Mouse (Mus musculus) subcutaneous adipose tissue, adult 2 months (tissue): Measurements from ENCODE around the gene Eml4. TPM values are rescaled to one million over a fixed set of nuclear protein-coding genes. Genes with fewer than 3 reads are reported as not detected.

Experiments used
- polyA plus RNA-seq: library from polyadenylated mRNA; depleted of rRNA; stranded (reverse); fragments of >200 nt; gene quantifications from 2 replicates; pipeline ENCODE4 v1.2.3, GENCODE M21; 2012; ENCODE audit warnings: low replicate concordance; rRNA removed

Eml4 gene
- 6.1 and 21.7 TPM in 2 replicates for polyA plus RNA-seq

DNA sequence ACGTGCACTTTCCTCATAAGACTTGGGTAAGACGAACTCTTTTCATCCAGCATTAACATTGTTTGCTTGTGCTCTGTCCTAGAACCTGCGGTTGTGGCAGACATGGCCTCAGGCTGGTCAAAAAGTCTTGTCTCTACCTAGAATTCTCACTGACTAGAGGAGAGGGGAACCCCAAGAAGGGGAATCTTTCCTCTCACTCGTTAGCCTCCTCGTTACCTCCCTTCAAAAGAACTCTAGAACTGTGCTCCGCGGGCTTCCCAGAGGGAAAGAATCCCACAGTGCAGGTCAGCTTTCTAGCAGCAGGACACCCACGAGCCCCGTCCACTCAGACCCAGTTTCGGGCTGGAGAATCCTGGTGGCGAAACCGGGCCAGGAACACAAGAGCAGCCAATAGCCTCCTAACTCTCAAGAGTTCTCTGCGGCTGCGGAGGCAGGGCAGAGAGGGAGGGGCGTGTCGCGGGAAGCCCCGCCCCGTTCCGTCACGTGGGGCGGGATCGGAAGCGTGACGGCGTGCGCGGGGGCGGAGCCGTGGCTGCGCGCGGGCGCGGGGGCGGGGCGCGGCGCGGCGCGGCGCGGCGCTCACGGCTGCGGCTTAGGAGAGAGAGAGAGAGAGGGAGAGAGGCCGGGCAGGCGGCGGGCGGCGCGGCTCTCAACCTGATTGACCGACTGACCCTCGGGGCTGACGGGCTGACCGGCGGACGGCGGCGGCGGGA is at the start of gene Eml4:
Eml4 (plus strand) TSS at position 553 of the 713 bp plus-strand sequence.

DNA sequence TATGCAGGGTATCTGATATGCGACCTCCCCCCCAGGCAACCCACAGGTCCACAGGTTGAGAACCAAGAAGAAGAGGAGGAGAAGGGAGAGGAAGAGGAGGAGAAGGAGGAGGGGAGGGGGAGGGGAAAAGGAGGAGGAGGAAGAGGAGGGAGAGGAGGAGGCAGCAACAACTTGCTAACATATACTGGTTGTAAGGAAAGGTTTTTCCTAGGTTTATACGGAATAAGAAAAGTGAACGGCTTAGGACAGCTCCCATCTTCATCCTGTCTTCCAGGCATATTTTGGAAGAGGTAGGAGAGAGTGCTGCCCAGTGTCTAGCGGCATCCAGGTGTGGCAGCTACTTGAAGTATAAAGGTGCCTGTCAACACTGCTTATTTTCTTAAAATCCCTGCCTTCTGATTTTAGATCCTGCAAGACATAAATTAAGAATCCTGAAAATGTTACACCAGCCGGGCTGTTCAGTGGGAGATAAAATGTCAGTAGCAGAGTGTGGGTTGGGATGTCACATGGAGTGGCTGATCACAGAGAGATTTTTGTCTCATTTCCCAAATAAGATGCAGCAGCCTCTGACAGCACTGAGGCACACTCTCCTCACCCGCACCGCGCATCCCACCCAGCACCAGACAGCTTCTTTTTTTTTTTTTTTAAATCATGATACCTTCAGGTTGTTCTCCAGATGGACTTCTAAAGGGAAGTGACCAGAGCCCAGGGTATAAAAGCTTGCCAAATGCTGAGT is 166.7 kb downstream of the Eml4 start, which contains the start of gene Cox7a2l:
Cox7a2l (minus strand) TSS at position 51 of the 736 bp plus-strand sequence.

Other genes starting within 250 kb of the Eml4 start
- gene Pkdcc, start 135.6 kb upstream of the Eml4 start, polyA plus RNA-seq = 42.2 and 250 TPM in 2 replicates
- gene Cox7a2l, start 166.4 kb downstream of the Eml4 start, polyA plus RNA-seq = 139 and 215 TPM in 2 replicates